Mouse (Mus musculus): ENCODE data around the gene Synj1.

The Synj1 gene

GRCm38 (mm10) chr16:91011021-91011683 is at the start of gene Synj1:
Synj1 (minus strand) TSS chr16:91011308.
- DNase-seq (ENCODE audit: extremely low spot score, low spot score): peak; percentile 92

- DNase-seq (ENCODE audit: extremely low spot score, low spot score): no peak
Observed at GRCm38 (mm10) chr16:91057741-91058140, 46.6 kb upstream of the Synj1 start.

- no peak for DNase-seq (ENCODE audit: extremely low spot score, low spot score)
Observed at GRCm38 (mm10) chr16:91057261-91057660, 46.2 kb upstream of the Synj1 start.

- no peak for DNase-seq (ENCODE audit: extremely low spot score, low spot score)
Observed at GRCm38 (mm10) chr16:91056043-91056821, 45.1 kb upstream of the Synj1 start.

- DNase-seq (ENCODE audit: extremely low spot score, low spot score): no peak
Observed at GRCm38 (mm10) chr16:91055150-91055549, 44.0 kb upstream of the Synj1 start.

GRCm38 (mm10) chr16:91053599-91053998 is 42.5 kb upstream of the Synj1 start:
- no peak for DNase-seq (ENCODE audit: extremely low spot score, low spot score)

- DNase-seq (ENCODE audit: extremely low spot score, low spot score): peak; percentile 40
Observed at GRCm38 (mm10) chr16:91045511-91045910, 34.4 kb upstream of the Synj1 start.

GRCm38 (mm10) chr16:91044270-91045182 is 33.4 kb upstream of the Synj1 start, which contains the start of gene Paxbp1:
Paxbp1 (minus strand) TSS chr16:91044543.
- peak; percentile 99 for DNase-seq (ENCODE audit: extremely low spot score, low spot score)

- DNase-seq (ENCODE audit: extremely low spot score, low spot score): peak; percentile 79
Observed at GRCm38 (mm10) chr16:91043461-91044248, 32.5 kb upstream of the Synj1 start.

GRCm38 (mm10) chr16:91042640-91043039 is 31.5 kb upstream of the Synj1 start:
- no peak for DNase-seq (ENCODE audit: extremely low spot score, low spot score)

GRCm38 (mm10) chr16:91035866-91036265 is 24.8 kb upstream of the Synj1 start:
- no peak for DNase-seq (ENCODE audit: extremely low spot score, low spot score)

GRCm38 (mm10) chr16:91030751-91031150 is 19.6 kb upstream of the Synj1 start:
- no peak for DNase-seq (ENCODE audit: extremely low spot score, low spot score)

- DNase-seq (ENCODE audit: extremely low spot score, low spot score): no peak
Observed at GRCm38 (mm10) chr16:91029901-91030300, 18.8 kb upstream of the Synj1 start.

GRCm38 (mm10) chr16:91029161-91029743 is 18.1 kb upstream of the Synj1 start:
- DNase-seq (ENCODE audit: extremely low spot score, low spot score): no peak

GRCm38 (mm10) chr16:91026290-91026689 is 15.2 kb upstream of the Synj1 start:
- no peak for DNase-seq (ENCODE audit: extremely low spot score, low spot score)

- DNase-seq (ENCODE audit: extremely low spot score, low spot score): peak; percentile 32
Observed at GRCm38 (mm10) chr16:91023384-91023783, 12.3 kb upstream of the Synj1 start.

- DNase-seq (ENCODE audit: extremely low spot score, low spot score): no peak
Observed at GRCm38 (mm10) chr16:91020842-91021483, 9.9 kb upstream of the Synj1 start.

GRCm38 (mm10) chr16:91019476-91019875 is 8.4 kb upstream of the Synj1 start:
- no peak for DNase-seq (ENCODE audit: extremely low spot score, low spot score)

- DNase-seq (ENCODE audit: extremely low spot score, low spot score): no peak
Observed at GRCm38 (mm10) chr16:91015761-91016160, 4.7 kb upstream of the Synj1 start.

- DNase-seq (ENCODE audit: extremely low spot score, low spot score): no peak
Observed at GRCm38 (mm10) chr16:91011847-91012246, 739 bp upstream of the Synj1 start.

All from neural tube, embryonic 10.5 days (tissue).